Mouse (Mus musculus): ENCODE data around the gene Wdr31. TPM values are rescaled to one million over a fixed set of nuclear protein-coding genes. Genes with fewer than 3 reads are reported as not detected.

Gene Wdr31
- polyA plus RNA-seq, 1 experiment from 2014 or later = 1.00 TPM

- no peak overlapping the region for H3K4me3 ChIP-seq (ENCODE audit: low read depth, low read length)
- no peaks in the 10 kb centered on the region for H3K36me3 ChIP-seq (replicated peaks; ENCODE audit: insufficient read depth, low read length)
- H3K9me3 ChIP-seq (ENCODE audit: low read length) = no peaks in the 10 kb centered on the region
- H3K4me2 ChIP-seq (ENCODE audit: low read depth, low read length) = no peak overlapping the region
- DNase-seq = no peak
- WGBS (ENCODE audit: insufficient replicate concordance) = 70% methylated on average over 4 of the region's 4 CpGs
- TF ChIP-seq CTCF (IDR thresholded peaks at IDR 0.05; ENCODE audit: low read depth) (no peak), EP300 (IDR thresholded peaks at IDR 0.05; ENCODE audit: low read depth) (no peak)
- H3K27ac ChIP-seq (ENCODE audit: low read depth) = no peak overlapping the region
- H3K27me3 ChIP-seq (ENCODE audit: insufficient read depth, low read length) = no peaks in the 10 kb centered on the region
- no peak for ATAC-seq
- no peak overlapping the region for H3K9ac ChIP-seq (replicated peaks)
- H3K4me1 ChIP-seq (ENCODE audit: insufficient read depth) = no peaks in the 10 kb centered on the region
Measured at GRCm38 (mm10) chr4:62440544-62440943, 30.2 kb downstream of the Wdr31 start.

GRCm38 (mm10) chr4:62439793-62440192, 30.9 kb downstream of the Wdr31 start:
- no peak overlapping the region for H3K9ac ChIP-seq (replicated peaks)
- no peak overlapping the region for H3K4me2 ChIP-seq (ENCODE audit: low read depth, low read length)
- H3K9me3 ChIP-seq (ENCODE audit: low read length) = no peaks in the 10 kb centered on the region
- DNase-seq = no peak
- no peak for ATAC-seq
- no peaks in the 10 kb centered on the region for H3K36me3 ChIP-seq (replicated peaks; ENCODE audit: insufficient read depth, low read length)
- no peaks in the 10 kb centered on the region for H3K27me3 ChIP-seq (ENCODE audit: insufficient read depth, low read length)
- H3K27ac ChIP-seq (ENCODE audit: low read depth) = no peak overlapping the region
- no peak overlapping the region for H3K4me3 ChIP-seq (ENCODE audit: low read depth, low read length)
- no peaks in the 10 kb centered on the region for H3K4me1 ChIP-seq (ENCODE audit: insufficient read depth)
- 41% methylated on average over 4 of the region's 4 CpGs for WGBS (ENCODE audit: insufficient replicate concordance)
- TF ChIP-seq EP300 (IDR thresholded peaks at IDR 0.05; ENCODE audit: low read depth) = no peak
- no peak for TF ChIP-seq CTCF (IDR thresholded peaks at IDR 0.05; ENCODE audit: low read depth)

- no peak overlapping the region for H3K4me3 ChIP-seq (ENCODE audit: low read depth, low read length)
- H3K4me2 ChIP-seq (ENCODE audit: low read depth, low read length) = no peak overlapping the region
- ATAC-seq (no peak), DNase-seq (no peak)
- no peaks in the 10 kb centered on the region for H3K4me1 ChIP-seq (ENCODE audit: insufficient read depth)
- no peak overlapping the region for H3K27ac ChIP-seq (ENCODE audit: low read depth)
- 85% methylated on average over 7 of the region's 7 CpGs for WGBS (ENCODE audit: insufficient replicate concordance)
- no peak overlapping the region for H3K9ac ChIP-seq (replicated peaks)
- H3K9me3 ChIP-seq (ENCODE audit: low read length) = no peaks in the 10 kb centered on the region
- no peaks in the 10 kb centered on the region for H3K36me3 ChIP-seq (replicated peaks; ENCODE audit: insufficient read depth, low read length)
- H3K27me3 ChIP-seq (ENCODE audit: insufficient read depth, low read length) = no peaks in the 10 kb centered on the region
- TF ChIP-seq CTCF (IDR thresholded peaks at IDR 0.05; ENCODE audit: low read depth) = no peak
Measured at GRCm38 (mm10) chr4:62437871-62438270, 32.8 kb downstream of the Wdr31 start.

GRCm38 (mm10) chr4:62437256-62437778, 33.4 kb downstream of the Wdr31 start:
- ATAC-seq = no peak
- Histone ChIP-seq H3K9ac (replicated peaks) (no peak overlapping the region), H3K27ac (ENCODE audit: low read depth) (no peak overlapping the region), H3K36me3 (replicated peaks; ENCODE audit: insufficient read depth, low read length) (no peaks in the 10 kb centered on the region), H3K27me3 (ENCODE audit: insufficient read depth, low read length) (no peaks in the 10 kb centered on the region), H3K4me2 (ENCODE audit: low read depth, low read length) (no peak overlapping the region), H3K4me1 (ENCODE audit: insufficient read depth) (peaks cover under 1% of the 10 kb centered on the region; the same call in 1 of the 2 replicates), H3K9me3 (ENCODE audit: low read length) (no peaks in the 10 kb centered on the region), H3K4me3 (ENCODE audit: low read depth, low read length) (no peak overlapping the region)
- 77% methylated on average over 3 of the region's 3 CpGs for WGBS (ENCODE audit: insufficient replicate concordance)
- TF ChIP-seq CTCF (IDR thresholded peaks at IDR 0.05; ENCODE audit: low read depth) (no peak), EP300 (IDR thresholded peaks at IDR 0.05; ENCODE audit: low read depth) (no peak)
- no peak for DNase-seq

GRCm38 (mm10) chr4:62435081-62435480, 35.6 kb downstream of the Wdr31 start, which contains the start of gene Rnf183:
Gene Rnf183 (minus strand): TSS chr4:62435252.
- Histone ChIP-seq H3K27ac (ENCODE audit: low read depth) (no peak within 1 kb of the TSS), H3K4me1 (ENCODE audit: insufficient read depth) (peaks cover 6% of the 10 kb centered on the region; the same call in 1 of the 2 replicates), H3K27me3 (ENCODE audit: insufficient read depth, low read length) (no peaks in the 10 kb centered on the region), H3K36me3 (replicated peaks; ENCODE audit: insufficient read depth, low read length) (no peaks in the 10 kb centered on the region), H3K9me3 (ENCODE audit: low read length) (no peaks in the 10 kb centered on the region), H3K4me3 (ENCODE audit: low read depth, low read length) (no peak within 1 kb of the TSS), H3K4me2 (ENCODE audit: low read depth, low read length) (no peak within 1 kb of the TSS), H3K9ac (replicated peaks) (no peak within 1 kb of the TSS)
- ATAC-seq (no peak), DNase-seq (no peak)
- 75% methylated on average over 6 of the region's 6 CpGs for WGBS (ENCODE audit: insufficient replicate concordance)
- TF ChIP-seq CTCF (IDR thresholded peaks at IDR 0.05; ENCODE audit: low read depth) = no peak
- no peak for TF ChIP-seq EP300 (IDR thresholded peaks at IDR 0.05; ENCODE audit: low read depth)

GRCm38 (mm10) chr4:62433939-62434870, 36.5 kb downstream of the Wdr31 start:
- 60% methylated on average over 7 of the region's 7 CpGs for WGBS (ENCODE audit: insufficient replicate concordance)
- no peaks in the 10 kb centered on the region for H3K27me3 ChIP-seq (ENCODE audit: insufficient read depth, low read length)
- no peaks in the 10 kb centered on the region for H3K36me3 ChIP-seq (replicated peaks; ENCODE audit: insufficient read depth, low read length)
- peaks cover 6% of the 10 kb centered on the region; the same call in 1 of the 2 replicates for H3K4me1 ChIP-seq (ENCODE audit: insufficient read depth)
- DNase-seq (no peak), ATAC-seq (no peak)
- no peak overlapping the region for H3K27ac ChIP-seq (ENCODE audit: low read depth)
- H3K9ac ChIP-seq (replicated peaks) = no peak overlapping the region
- H3K4me3 ChIP-seq (ENCODE audit: low read depth, low read length) = no peak overlapping the region
- H3K4me2 ChIP-seq (ENCODE audit: low read depth, low read length) = no peak overlapping the region
- no peak for TF ChIP-seq CTCF (IDR thresholded peaks at IDR 0.05; ENCODE audit: low read depth)
- no peak for TF ChIP-seq EP300 (IDR thresholded peaks at IDR 0.05; ENCODE audit: low read depth)
- H3K9me3 ChIP-seq (ENCODE audit: low read length) = no peaks in the 10 kb centered on the region

Measured in liver, postnatal 0 days (tissue).